Mouse (Mus musculus) frontal cortex, postnatal 10 days (tissue): ENCODE results near the gene Sf1.

ENCODE experiments used
- DNase-seq, 2 experiments: peaks; one replicate each; pipeline ENCODE4 v3.0.0; 2022; ENCODE audit warnings: low spot score in 2 of 2, mixed read lengths in 1 of 2

Gene Sf1

DNA sequence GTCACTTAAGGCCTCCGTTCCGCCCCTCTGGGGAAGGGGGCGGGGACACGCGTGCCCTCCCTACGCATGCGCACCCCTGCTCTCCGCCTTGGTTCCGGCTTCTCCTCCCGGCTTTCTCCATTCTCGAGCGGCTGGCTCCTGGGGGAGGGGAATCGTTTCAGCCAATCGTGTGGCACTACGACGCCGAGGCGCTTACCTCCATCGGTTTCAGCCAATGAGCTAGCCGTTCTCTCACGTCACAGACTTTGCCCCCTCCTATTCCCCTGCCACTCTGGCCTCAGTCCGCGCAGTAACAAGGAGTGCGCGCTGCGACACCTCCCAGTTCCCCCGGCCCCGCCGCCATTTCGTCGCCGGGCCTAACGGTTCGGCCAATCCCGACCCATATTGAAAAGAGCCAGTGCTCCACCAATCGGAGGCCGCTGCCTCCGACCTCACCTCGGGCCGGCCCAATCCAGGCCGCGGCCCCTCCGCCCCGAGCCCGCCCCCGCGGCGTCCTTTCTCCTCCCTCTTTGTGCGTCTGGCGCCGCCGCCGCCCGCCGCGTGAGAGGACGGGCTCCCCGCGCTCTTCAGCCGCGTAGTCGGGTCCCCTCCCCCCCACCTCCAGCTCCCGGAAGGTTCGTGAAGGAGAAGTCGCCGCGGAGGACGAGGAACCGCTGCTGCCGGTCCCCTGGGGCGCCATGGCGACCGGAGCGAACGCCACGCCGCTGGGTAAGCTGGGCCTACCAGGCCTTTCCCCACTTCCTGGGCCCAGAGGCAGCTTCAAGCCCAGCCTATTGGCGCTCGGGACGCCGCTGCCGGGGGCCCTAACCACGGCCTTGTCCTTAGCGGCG lies at the start of gene Sf1:
TSS of gene Sf1 (plus strand) at position 280 of the 830 bp plus-strand sequence.
- peak; percentile 99 to 100 for DNase-seq

DNA sequence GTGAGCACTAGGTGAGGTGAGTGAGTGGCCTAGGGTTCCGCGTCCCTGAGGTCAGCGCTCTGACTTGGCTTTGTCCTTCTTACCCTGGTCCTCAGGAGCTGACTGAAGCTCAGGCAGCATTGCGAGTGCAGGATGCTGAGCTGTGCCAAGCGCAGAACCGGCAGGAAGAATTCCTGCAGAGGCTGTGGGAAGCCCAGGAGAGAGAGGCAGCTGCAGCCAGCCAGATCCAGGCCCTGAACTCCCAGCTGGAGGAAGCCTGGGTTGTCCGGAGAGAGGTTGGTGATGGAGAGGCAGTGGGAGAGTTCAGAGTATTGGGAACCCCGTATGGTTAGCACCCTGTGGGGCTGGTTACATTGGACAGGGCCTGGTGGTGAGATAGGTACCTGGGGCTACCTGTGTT lies 49.7 kb upstream of the Sf1 start:
- DNase-seq = no peak

DNA sequence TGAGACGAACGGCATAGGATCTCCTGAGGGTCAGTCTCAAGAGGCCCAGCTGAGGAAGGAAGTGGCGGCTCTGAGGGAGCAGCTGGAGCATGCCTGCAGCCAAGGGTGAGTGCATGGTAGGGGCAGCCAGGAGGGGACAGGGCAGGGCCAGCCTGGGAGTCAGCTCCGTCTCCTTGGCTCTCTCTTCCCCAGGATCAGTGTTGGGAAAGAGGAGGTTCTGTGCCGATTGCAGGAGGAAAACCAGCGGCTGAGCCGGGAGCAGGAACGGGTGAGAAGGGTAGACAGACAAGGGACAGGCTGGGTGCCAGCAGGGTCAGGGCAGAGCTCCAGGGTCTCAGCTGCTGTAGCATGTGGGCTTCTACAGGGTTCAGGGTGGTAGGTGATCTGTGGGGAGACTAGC lies 49.0 kb upstream of the Sf1 start:
- no peak for DNase-seq

DNA sequence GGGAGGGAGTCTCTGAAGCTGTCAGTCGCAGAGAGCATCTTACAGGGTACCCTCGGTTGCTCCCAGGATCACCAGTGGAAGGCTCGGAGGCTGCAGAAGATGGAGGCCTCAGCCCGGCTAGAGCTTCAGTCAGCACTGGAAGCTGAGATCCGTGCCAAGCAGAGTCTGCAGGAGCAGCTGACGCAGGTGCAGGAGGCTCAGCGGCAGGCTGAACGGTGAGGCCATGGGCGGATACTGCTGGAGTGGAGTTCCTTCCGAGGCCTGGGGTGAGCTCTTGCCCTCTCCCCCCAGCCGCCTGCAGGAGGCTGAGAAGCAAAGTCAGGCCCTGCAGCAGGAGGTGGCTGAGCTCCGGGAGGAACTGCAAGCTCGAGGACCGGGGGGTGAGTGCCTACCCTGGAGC lies 47.9 kb upstream of the Sf1 start:
- no peak for DNase-seq

- DNase-seq = no peak
Measured at GRCm38 (mm10) chr19:6318145-6318544, 45.3 kb upstream of the Sf1 start.

GRCm38 (mm10) chr19:6321358-6321757 lies 42.1 kb upstream of the Sf1 start:
- DNase-seq = no peak

GRCm38 (mm10) chr19:6321786-6322621 lies 41.5 kb upstream of the Sf1 start:
- no peak for DNase-seq

DNA sequence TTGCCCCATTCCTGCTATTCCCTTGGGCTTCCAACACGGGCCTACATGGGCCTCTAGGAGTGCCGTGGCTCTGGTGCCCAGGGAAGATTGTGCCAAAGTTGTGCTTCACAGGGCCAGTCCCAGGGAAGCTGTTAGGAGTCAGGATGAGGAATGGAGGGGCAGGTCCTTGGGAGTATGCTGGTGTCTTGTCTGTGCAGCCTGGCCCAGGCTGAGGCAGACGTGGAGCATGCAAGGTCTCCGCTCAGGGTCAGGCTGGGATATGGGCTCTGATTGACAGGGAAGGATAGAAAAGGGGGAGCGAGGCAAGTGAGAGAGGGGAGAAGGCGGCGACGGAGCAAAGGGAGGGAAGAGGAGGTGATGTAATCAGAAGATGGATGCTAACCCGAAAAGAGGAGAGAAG lies 38.7 kb upstream of the Sf1 start:
- no peak for DNase-seq

DNA sequence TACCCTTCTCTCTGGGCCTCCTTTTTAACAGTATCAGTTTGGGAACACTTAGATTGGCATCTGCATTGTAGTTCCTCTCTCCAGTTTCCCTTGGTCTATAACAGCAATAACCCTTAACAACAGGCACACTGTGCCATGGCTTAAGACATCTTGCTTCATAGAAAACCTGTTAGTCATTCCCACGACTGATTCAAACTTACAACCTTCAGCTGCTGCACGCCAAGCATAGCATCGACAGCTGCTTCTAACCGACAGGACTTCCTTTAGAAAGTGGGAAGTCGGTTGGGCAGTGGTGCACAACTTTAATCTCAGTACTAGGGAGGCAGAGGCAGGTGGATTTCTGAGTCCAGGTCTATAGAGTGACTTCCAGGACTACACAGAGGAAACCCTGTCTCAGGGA lies 32.3 kb upstream of the Sf1 start:
- DNase-seq = no peak

GRCm38 (mm10) chr19:6331719-6332516 lies 31.6 kb upstream of the Sf1 start:
- DNase-seq = no peak

GRCm38 (mm10) chr19:6333761-6334595 lies 29.5 kb upstream of the Sf1 start:
- no peak for DNase-seq

DNA sequence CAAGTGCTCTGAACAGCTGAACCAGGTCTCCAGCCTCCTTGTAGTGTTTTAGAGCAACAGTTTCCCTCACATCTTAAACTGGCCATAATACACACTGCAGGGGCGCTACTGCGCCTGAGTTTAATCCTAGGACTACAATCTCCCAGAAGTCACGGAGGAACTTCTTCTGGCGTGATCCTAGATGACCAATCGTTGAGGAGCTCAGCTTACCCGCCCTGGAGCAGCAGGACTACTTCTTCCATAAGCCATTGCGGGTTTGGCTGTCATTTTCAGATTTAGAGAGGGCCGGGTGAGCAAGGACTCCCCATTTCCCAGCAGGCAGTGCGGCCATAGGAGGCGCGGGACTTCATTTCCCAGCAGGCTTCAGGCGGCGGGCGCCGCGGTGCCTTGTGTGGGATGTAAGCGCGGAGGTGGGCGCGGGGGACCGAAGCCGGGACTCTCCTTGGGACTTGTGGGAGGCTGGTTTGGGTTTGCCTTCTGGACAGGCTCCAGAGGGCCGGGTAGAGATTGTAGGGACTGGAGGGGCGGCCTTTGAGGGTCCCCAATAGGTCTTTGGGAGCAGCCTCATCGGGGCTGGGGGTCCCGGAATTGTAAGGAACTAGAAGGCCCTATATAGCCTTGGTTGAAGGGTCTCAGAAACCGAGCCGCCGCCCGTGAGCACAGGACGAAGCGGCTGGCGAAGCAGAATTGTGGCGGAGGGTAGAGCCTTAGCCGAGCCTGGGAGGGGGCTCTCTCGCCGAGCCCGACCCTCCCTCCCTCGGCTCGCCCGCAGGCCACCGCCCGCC lies 28.6 kb upstream of the Sf1 start, which contains the start of gene Men1:
TSS of gene Men1 (plus strand) at position 307 of the 785 bp plus-strand sequence.
- peak; percentile 92 to 94 for DNase-seq

- no peak for DNase-seq
Measured at GRCm38 (mm10) chr19:6335458-6335827, 28.0 kb upstream of the Sf1 start.

GRCm38 (mm10) chr19:6336920-6337319 lies 26.6 kb upstream of the Sf1 start:
- no peak for DNase-seq

GRCm38 (mm10) chr19:6338171-6338570 lies 25.3 kb upstream of the Sf1 start:
- no peak for DNase-seq

- no peak for DNase-seq
Measured at GRCm38 (mm10) chr19:6338716-6339115, 24.8 kb upstream of the Sf1 start.

GRCm38 (mm10) chr19:6339191-6339590 lies 24.3 kb upstream of the Sf1 start:
- no peak for DNase-seq

DNA sequence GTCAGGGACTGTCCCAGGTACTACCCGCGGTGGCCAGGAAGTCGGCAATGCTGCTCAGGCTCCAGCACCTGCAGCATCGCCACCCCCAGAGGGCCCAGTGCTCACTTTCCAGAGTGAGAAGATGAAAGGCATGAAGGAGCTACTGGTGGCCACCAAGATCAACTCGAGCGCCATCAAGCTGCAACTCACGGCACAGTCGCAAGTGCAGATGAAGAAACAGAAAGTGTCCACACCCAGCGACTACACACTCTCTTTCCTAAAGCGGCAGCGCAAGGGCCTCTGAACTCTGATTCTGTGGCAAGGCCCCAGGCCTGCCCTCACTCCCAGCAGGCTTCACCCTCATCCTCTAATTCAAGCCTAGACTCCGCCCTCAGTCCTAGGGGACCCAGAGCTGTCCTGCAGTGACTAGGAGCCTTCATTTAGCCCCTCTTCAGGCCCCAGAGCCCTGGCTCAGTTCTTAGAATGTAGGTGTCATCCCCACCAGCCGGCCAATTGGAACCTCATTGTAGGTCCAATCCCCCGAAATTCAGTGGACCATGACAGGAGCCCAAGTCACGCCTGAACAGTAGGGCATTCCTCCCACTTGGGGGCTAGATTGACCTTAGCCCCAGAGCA lies 23.5 kb upstream of the Sf1 start:
- no peak for DNase-seq

DNA sequence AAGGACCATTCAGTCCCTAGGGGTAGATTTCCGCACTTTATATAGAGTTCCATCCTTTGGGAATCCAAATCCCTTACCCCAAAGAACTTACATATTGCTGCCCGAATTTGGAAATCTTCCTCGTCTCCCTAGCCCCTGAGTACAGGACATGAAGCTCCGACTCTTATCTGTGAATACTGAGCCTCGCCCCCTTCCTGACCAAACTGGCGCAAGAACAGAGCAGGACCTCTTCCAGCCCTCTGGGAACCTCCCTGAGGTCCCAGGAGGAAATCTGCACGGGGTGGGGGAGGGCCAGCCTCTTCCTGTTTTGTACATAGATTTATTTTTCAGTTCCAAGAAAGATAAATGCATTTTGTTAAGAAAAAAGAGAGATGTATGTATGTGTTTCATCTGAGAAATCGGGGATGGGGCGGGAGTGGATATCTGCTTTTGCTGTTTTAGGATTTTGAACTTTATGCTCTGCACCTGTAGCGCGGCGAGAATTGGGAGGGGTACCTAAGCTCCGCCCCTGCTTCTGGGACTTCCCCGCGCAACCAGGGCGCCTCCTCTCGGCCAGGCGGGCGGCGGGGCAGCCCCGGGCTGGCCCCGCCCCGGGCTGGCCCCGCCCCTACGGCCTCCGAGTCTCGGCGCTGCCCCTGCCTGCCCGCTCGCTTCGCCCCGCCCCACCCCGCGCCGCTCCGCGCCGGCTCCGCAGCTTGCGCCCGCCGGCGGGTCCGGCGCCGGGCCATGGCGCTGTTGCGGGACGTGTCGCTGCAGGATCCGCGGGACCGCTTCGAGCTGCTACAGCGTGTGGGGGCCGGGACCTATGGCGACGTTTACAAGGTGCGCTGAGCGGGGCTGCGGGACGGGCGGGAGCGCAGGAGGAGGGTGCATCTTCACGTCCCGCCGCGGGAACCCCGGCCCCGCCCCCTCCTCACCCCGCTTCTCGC lies 22.7 kb upstream of the Sf1 start, which contains the start of gene Map4k2:
TSS of gene Map4k2 (plus strand) at position 612 of the 929 bp plus-strand sequence.
- DNase-seq = peak in 1 of 2 experiments; percentile 71
